8 mouse cellular contexts compared by ENCODE assay signal in the genomic region with DNA sequence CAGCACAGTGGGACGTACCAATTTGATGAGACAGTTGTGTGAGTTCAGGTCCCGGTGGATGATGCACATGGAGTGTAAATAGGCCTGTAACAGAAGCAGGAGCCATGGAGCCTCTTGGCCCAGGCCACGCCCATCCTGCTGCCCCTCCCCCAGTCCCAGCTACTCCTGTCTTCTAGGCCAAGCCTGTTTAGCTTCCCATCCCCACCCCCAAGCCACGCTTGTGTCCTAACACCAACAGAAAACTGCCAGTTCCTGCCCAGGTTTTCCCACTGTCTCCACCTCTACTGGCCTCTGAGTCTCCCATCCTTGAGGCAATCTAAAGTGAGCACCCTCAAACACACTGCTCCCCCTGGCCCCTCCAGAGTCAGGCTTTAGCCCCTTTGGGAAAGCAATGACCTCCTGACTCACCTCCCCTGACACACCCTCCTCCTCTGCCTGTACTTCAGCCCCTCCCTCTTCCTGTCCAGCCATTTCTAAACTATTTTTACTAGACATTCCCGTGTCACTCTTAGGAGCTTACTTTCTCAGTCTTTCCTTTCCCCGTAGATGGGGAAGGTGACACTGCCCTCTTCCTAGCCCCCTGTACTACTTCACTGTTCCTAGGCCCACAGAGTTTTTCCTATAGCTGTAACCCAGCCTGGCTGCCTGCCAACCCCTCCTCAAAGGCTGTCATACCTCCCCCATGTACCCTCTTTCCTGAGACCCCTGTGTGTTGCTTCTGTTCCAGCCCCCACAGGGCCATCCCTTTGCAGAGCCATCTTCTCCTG. TPM values are rescaled to one million over a fixed set of nuclear protein-coding genes. Genes with fewer than 3 reads are reported as not detected.
A peak's percentile ranks its signal among the peaks of the same experiment; 100 is the strongest.
DNase-seq lines count a peak whose midpoint lies in the region; ATAC-seq and TF ChIP-seq lines count a peak whose summit lies in the region.

No protein-coding gene starts in this region.

- WGBS in thymus, adult 2 months: 77% methylated on average over 6 of the region's 6 CpGs
- 22% methylated on average over 6 of the region's 6 CpGs for WGBS in kidney, embryonic 14.5 days

- TF ChIP-seq CTCF in thymus, adult 2 months (IDR thresholded peaks at IDR 0.05; ENCODE audit: borderline replicate concordance, control insufficient read depth, extremely low read depth, insufficient read depth, low read length, poor library complexity): no peak

- no peak for TF ChIP-seq POLR2A in thymus, adult 2 months (IDR thresholded peaks at IDR 0.05; ENCODE audit: control insufficient read depth, extremely low read depth, insufficient read depth, low read length, poor library complexity)

- H3K27me3 ChIP-seq in thymus, adult 2 months (ENCODE audit: control insufficient read depth, insufficient read depth, low read length): no peaks in the 10 kb centered on the region
- H3K27me3 ChIP-seq in kidney, embryonic 14.5 days (ENCODE audit: control insufficient read depth, insufficient read depth, low read length): no peaks in the 10 kb centered on the region

- H3K9me3 ChIP-seq in kidney, embryonic 14.5 days (ENCODE audit: control insufficient read depth, low read length): no peaks in the 10 kb centered on the region

- peak; percentile 47 for ATAC-seq in kidney, embryonic 14.5 days (ENCODE audit: low FRiP score, low TSS enrichment)
- peak; percentile 54 for ATAC-seq in megakaryocyte progenitor cell, adult 5-6 weeks (replicated peaks; ENCODE audit: poor library complexity)

- DNase-seq in cerebellum, postnatal 14 days: peak; percentile 47 to 63
- no peak for DNase-seq in cerebellum, postnatal 4 days (ENCODE audit: low spot score in 2 of 2)
- peak; percentile 67 for DNase-seq in thymus, postnatal 4 days
- DNase-seq in thymus, adult 2 months: no peak
- no peak for DNase-seq in ovary, postnatal 10 days (ENCODE audit: low spot score)
- DNase-seq in adrenal gland, postnatal 25 days: no peak

- peaks cover 27% of the 10 kb centered on the region for H3K4me1 ChIP-seq in thymus, adult 2 months (replicated peaks; ENCODE audit: control insufficient read depth, insufficient read depth, low read length)
- H3K4me1 ChIP-seq in kidney, embryonic 14.5 days (ENCODE audit: control insufficient read depth, insufficient read depth, low read length): peaks cover 18% of the 10 kb centered on the region

- no peak overlapping the region for H3K4me3 ChIP-seq in thymus, adult 2 months (ENCODE audit: control insufficient read depth, insufficient read depth, low read length)
- no peak overlapping the region for H3K4me3 ChIP-seq in kidney, embryonic 14.5 days (ENCODE audit: low read length)

- H3K9ac ChIP-seq in kidney, embryonic 14.5 days (ENCODE audit: low read depth, low read length): no peak overlapping the region

- peaks cover 25% of the 10 kb centered on the region for H3K36me3 ChIP-seq in thymus, adult 2 months (ENCODE audit: control insufficient read depth, insufficient read depth, low read length)
- peaks cover 36% of the 10 kb centered on the region for H3K36me3 ChIP-seq in kidney, embryonic 14.5 days (ENCODE audit: control insufficient read depth, insufficient read depth, low read length)

- H3K4me2 ChIP-seq in kidney, embryonic 14.5 days (replicated peaks; ENCODE audit: low read depth, low read length): no peak overlapping the region

- no peak overlapping the region for H3K27ac ChIP-seq in thymus, adult 2 months (ENCODE audit: control insufficient read depth, insufficient read depth, low read length)
- peak overlapping the region; percentile 57; the same call in 1 of the 2 replicates for H3K27ac ChIP-seq in kidney, embryonic 14.5 days (ENCODE audit: low read depth, low read length)

RNA-seq across cellular contexts. Expression of a gene that starts 18.6 kb away (rescaled TPM):
- polyA plus RNA-seq in thymus, adult 2 months (2012; rRNA removed): 151 and 153 TPM in 2 replicates
- polyA plus RNA-seq in kidney, embryonic 14.5 days (2014; fragmentation: Nextera tagmentation; extraction: Ambion mirVana): 7.0 and 7.8 TPM in 2 replicates
- 16.6 and 20.1 TPM in 2 replicates for total RNA-seq in megakaryocyte progenitor cell, adult 5-6 weeks (2015)
- 32.9 and 55.1 TPM in 2 replicates for total RNA-seq in megakaryocyte progenitor cell, adult 5-6 weeks (2017)
- total RNA-seq in adrenal gland, postnatal 25 days (2021): 13.1 and 18.5 TPM in 2 replicates

Comparison
In these comparisons a context has a peak if more than half of its experiments do, and no peak if none do; other contexts are left out.
1. DNase-seq: peak in cerebellum, postnatal 14 days (2 of 2) and thymus, postnatal 4 days (single experiment); none in cerebellum, postnatal 4 days (0 of 2), thymus, adult 2 months (single experiment), ovary, postnatal 10 days (single experiment) and adrenal gland, postnatal 25 days (single experiment).